Mouse (Mus musculus) embryonic facial prominence, embryonic 15.5 days (tissue): Measurements from ENCODE around the gene Zc3hav1. TPM values are rescaled to one million over a fixed set of nuclear protein-coding genes. Genes with fewer than 3 reads are reported as not detected.
"Not testable (repeated sequence)": the region's sequence is repeated elsewhere in the genome, so short reads cannot be mapped to it uniquely, and the experiment has no call there.

Source experiments
- ATAC-seq: fragments of 200-750 bp; cut with Nextera tagmentation; 2 replicates; pipeline ENCODE4 v1.8.0; 2017; ENCODE audit warnings: low read depth, moderate TSS enrichment; ENCODE audit not compliant: insufficient number of reproducible peaks, low FRiP score, low TSS enrichment
- H3K27ac ChIP-seq: fragments of 300-500 bp; sonication (generic); replicated peaks from 2 replicates; pipeline ENCODE4 v1.5.1; 2015; ENCODE audit warnings: mild to moderate bottlenecking, inconsistent platforms
- H3K27me3 ChIP-seq: fragments of 300-500 bp; sonication (generic); 2 replicates; pipeline ENCODE4 v1.6.1; 2015; ENCODE audit warnings: inconsistent platforms
- H3K36me3 ChIP-seq: fragments of 300-500 bp; sonication (generic); 2 replicates; pipeline ENCODE4 v1.6.1; 2015; ENCODE audit warnings: mild to moderate bottlenecking, inconsistent platforms
- H3K4me1 ChIP-seq: fragments of 300-500 bp; sonication (generic); 2 replicates; pipeline ENCODE4 v1.6.1; 2015; ENCODE audit warnings: inconsistent platforms
- H3K4me2 ChIP-seq: fragments of 300-500 bp; sonication (generic); replicated peaks from 2 replicates; pipeline ENCODE4 v1.6.1; 2015; ENCODE audit warnings: mild to moderate bottlenecking, inconsistent platforms
- H3K4me3 ChIP-seq: fragments of 300-500 bp; sonication (generic); replicated peaks from 2 replicates; pipeline ENCODE4 v1.5.1; 2015; ENCODE audit warnings: mild to moderate bottlenecking, inconsistent platforms
- H3K9ac ChIP-seq: fragments of 300-500 bp; sonication (generic); 2 replicates; pipeline ENCODE4 v1.6.1; 2015; ENCODE audit warnings: inconsistent platforms
- H3K9me3 ChIP-seq: fragments of 300-500 bp; sonication (generic); replicated peaks from 2 replicates; pipeline ENCODE4 v1.6.1; 2016; ENCODE audit warnings: inconsistent platforms
- WGBS: fragments of 180-500 bp; shearing (Covaris S2); methylation state at CpG from one replicate; pipeline ENCODE4 v1.1.7; 2015; 5-methylcytosine and 5-hydroxymethylcytosine counted together
- polyA plus RNA-seq: library from polyadenylated mRNA; unstranded; fragments of >200 nt; fragmentation: Nextera tagmentation; extraction: Ambion mirVana; gene quantifications from 2 replicates; pipeline ENCODE4 v1.2.1, GENCODE M21; 2015

The Zc3hav1 gene
- polyA plus RNA-seq, 1 experiment from 2014 or later: 8.4 TPM

- H3K27me3 ChIP-seq: peaks cover 25% of the 10 kb centered on the region
- H3K9ac ChIP-seq, H3K9me3 ChIP-seq, ATAC-seq, H3K36me3 ChIP-seq, H3K27ac ChIP-seq, H3K4me2 ChIP-seq, H3K4me3 ChIP-seq: not testable (repeated sequence)
- 89% methylated on average over 10 of the region's 11 CpGs for WGBS
- peaks cover 10% of the 10 kb centered on the region for H3K4me1 ChIP-seq
Measured at GRCm38 (mm10) chr6:38359044-38359735, 4.8 kb upstream of the Zc3hav1 start.

- Histone ChIP-seq H3K4me1 (peaks cover 16% of the 10 kb centered on the region), H3K4me3 (no peak overlapping the region), H3K9me3 (no peaks in the 10 kb centered on the region), H3K4me2 (no peak overlapping the region), H3K9ac (no peak overlapping the region), H3K36me3 (no peaks in the 10 kb centered on the region), H3K27me3 (peaks cover 28% of the 10 kb centered on the region), H3K27ac (no peak overlapping the region)
- no peak for ATAC-seq
- 68% methylated on average over 8 of the region's 8 CpGs for WGBS
Measured at GRCm38 (mm10) chr6:38358253-38359027, 4.0 kb upstream of the Zc3hav1 start.

DNA sequence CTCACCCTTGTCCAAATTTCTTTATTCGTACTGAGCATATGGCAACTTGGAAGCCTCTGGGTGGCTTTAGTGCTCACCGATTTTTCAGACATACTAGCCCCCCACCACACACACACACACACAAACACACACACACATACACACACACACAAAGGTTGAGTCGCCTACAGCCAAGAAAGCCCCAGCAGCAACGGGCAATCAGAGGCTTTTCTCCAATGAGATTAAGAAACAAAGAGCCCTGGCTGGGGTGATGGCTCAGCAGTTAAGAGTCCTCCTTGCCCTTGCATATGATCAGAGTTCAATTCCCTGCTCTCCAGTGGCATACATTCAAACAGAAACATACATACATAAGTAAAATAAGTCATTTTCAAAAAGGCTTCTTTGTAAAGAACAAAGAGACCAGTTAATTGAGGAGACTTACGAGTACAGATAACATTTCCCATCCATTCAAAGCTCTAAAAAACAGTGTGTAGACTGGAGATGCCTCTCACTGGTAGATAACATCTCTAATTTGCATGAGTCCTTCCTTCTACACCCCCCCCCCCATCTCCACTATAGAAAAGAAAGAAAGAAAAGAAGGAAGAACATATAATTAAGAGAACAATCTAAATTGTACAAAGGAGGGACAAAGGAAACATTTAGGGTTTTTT lies 3.3 kb upstream of the Zc3hav1 start:
- Histone ChIP-seq H3K4me1 (peaks cover 21% of the 10 kb centered on the region), H3K36me3 (no peaks in the 10 kb centered on the region), H3K9ac (no peak overlapping the region), H3K4me3 (no peak overlapping the region), H3K27me3 (peaks cover 35% of the 10 kb centered on the region), H3K27ac (no peak overlapping the region), H3K9me3 (no peaks in the 10 kb centered on the region), H3K4me2 (no peak overlapping the region)
- ATAC-seq: no peak
- WGBS: 40% methylated on average over 5 of the region's 5 CpGs

DNA sequence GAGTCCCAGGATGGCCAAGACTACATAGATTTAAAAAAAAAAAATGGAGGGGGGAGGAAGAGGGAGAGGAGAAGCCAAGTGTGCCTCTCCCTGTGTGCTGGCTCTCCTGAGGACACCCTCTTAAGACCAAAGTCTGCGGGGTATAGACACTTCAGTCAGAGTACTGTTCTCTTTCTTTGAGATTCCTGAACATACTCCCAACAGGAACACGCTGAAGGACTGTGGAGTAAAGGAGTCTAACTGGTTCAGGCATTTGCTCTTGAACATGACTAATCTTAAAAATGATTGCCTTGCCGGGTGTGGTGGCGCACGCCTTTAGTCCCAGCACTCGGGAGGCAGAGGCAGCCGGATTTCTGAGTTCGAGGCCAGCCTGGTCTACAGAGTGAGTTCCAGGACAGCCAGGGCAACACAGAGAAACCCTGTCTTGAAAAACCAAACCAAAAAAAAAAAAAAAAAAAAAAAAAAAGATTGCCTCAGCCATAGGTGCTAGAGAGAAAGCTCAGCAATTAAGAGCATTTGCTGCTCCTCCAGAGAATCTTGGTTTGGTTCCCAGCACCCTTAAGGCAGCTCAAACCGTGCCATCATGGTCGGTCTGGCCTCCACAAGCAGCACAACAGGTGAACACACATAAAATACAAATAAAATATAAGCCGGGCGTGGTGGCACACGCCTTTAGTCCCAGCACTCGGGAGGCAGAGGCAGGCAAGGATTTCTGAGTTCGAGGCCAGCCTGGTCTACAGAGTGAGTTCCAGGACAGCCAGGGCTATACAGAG lies 2.4 kb upstream of the Zc3hav1 start:
- not testable (repeated sequence) for ATAC-seq, H3K4me2 ChIP-seq, H3K4me3 ChIP-seq, H3K9ac ChIP-seq, H3K27ac ChIP-seq, H3K9me3 ChIP-seq, H3K36me3 ChIP-seq
- Histone ChIP-seq H3K4me1 (peaks cover 21% of the 10 kb centered on the region), H3K27me3 (peaks cover 43% of the 10 kb centered on the region)
- 71% methylated on average over 15 of the region's 15 CpGs for WGBS

DNA sequence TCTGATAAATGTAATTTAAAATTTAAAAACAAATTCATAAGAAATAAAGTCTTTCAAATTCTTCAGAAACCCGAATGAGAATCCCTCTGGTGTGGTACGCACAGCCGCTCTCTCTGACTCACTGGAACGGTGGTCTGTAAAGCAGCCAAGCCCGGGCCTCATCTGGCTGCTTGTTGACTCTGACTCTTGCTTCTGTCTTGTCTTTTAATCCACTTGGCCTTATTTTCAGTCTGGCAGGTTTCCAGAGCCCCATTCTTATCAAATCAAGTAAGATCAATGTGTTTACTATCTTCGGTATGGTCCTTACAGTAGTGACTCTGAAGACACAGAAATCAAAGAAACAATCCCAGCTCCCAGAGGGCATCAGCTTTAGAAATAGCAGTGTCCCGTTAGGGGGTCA lies 1.5 kb upstream of the Zc3hav1 start:
- WGBS: 13% methylated on average over 7 of the region's 7 CpGs
- no peak overlapping the region for H3K27ac ChIP-seq

GRCm38 (mm10) chr6:38355354-38355823 lies 986 bp upstream of the Zc3hav1 start:
- peaks cover 21% of the 10 kb centered on the region for H3K4me1 ChIP-seq
- H3K36me3 ChIP-seq: no peaks in the 10 kb centered on the region
- no peak for ATAC-seq
- no peaks in the 10 kb centered on the region for H3K9me3 ChIP-seq
- H3K27ac ChIP-seq: no peak overlapping the region
- H3K4me2 ChIP-seq: peak overlapping the region; percentile 81
- H3K27me3 ChIP-seq: peaks cover 50% of the 10 kb centered on the region
- WGBS: 7% methylated on average over 8 of the region's 8 CpGs
- no peak overlapping the region for H3K9ac ChIP-seq
- H3K4me3 ChIP-seq: peak overlapping the region; percentile 72; the same call in 1 of the 2 replicates

More for the DNA sequence above, 1.5 kb upstream of the Zc3hav1 start:
- H3K4me2 ChIP-seq: no peak overlapping the region
- no peak for ATAC-seq
- no peaks in the 10 kb centered on the region for H3K9me3 ChIP-seq
- H3K27me3 ChIP-seq: peaks cover 50% of the 10 kb centered on the region
- no peak overlapping the region for H3K9ac ChIP-seq
- peaks cover 21% of the 10 kb centered on the region for H3K4me1 ChIP-seq
- H3K4me3 ChIP-seq: no peak overlapping the region
- no peaks in the 10 kb centered on the region for H3K36me3 ChIP-seq

GRCm38 (mm10) chr6:38354723-38355353 lies 435 bp upstream of the Zc3hav1 start:
- Histone ChIP-seq H3K4me3 (peak overlapping the region; percentile 72), H3K27me3 (peaks cover 50% of the 10 kb centered on the region), H3K27ac (peak overlapping the region; percentile 34; the same call in 1 of the 2 replicates), H3K9me3 (no peaks in the 10 kb centered on the region), H3K36me3 (no peaks in the 10 kb centered on the region), H3K9ac (peak overlapping the region; percentile 35; the same call in 1 of the 2 replicates), H3K4me1 (peaks cover 21% of the 10 kb centered on the region), H3K4me2 (peak overlapping the region; percentile 81)
- WGBS: 4% methylated on average over 20 of the region's 20 CpGs
- peak; percentile 44 for ATAC-seq

DNA sequence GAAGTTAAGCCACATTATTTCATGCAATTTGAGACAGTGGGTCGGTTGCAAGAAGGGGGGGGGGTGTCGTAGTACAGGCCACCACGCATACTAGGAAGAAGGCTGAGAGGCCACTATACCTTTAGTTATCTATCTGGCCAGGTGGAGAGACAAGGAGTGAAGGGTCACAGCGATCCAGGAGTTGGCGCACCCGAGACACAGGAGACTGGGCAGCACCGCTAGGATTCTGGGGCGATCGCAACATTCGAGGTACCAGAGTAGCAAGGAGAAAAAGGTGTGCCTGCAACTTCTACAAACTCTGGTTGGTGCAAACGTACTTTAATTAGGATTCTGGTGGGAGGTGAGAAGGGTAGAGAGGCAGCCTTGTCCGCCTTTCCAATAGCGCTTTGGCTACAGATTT lies 1.2 kb downstream of the Zc3hav1 start:
- Histone ChIP-seq H3K4me2 (peak overlapping the region; percentile 81), H3K9ac (no peak overlapping the region), H3K9me3 (no peaks in the 10 kb centered on the region), H3K4me1 (peaks cover 21% of the 10 kb centered on the region), H3K36me3 (no peaks in the 10 kb centered on the region), H3K27me3 (peaks cover 50% of the 10 kb centered on the region), H3K4me3 (peak overlapping the region; percentile 72), H3K27ac (no peak overlapping the region)
- ATAC-seq: no peak
- 5% methylated on average over 13 of the region's 13 CpGs for WGBS

- no peak overlapping the region for H3K27ac ChIP-seq
- H3K4me2 ChIP-seq: no peak overlapping the region
- H3K4me1 ChIP-seq: peaks cover 21% of the 10 kb centered on the region
- H3K9me3 ChIP-seq: no peaks in the 10 kb centered on the region
- no peaks in the 10 kb centered on the region for H3K36me3 ChIP-seq
- H3K27me3 ChIP-seq: peaks cover 50% of the 10 kb centered on the region
- no peak overlapping the region for H3K4me3 ChIP-seq
- WGBS: 21% methylated on average over 10 of the region's 10 CpGs
- ATAC-seq: no peak
- H3K9ac ChIP-seq: no peak overlapping the region
Measured at GRCm38 (mm10) chr6:38352451-38352850, 2.0 kb downstream of the Zc3hav1 start.

GRCm38 (mm10) chr6:38351930-38352329 lies 2.5 kb downstream of the Zc3hav1 start:
- Histone ChIP-seq H3K4me3 (no peak overlapping the region), H3K9me3 (no peaks in the 10 kb centered on the region), H3K4me2 (no peak overlapping the region), H3K4me1 (peaks cover 21% of the 10 kb centered on the region), H3K27ac (no peak overlapping the region), H3K9ac (no peak overlapping the region), H3K27me3 (peaks cover 50% of the 10 kb centered on the region), H3K36me3 (no peaks in the 10 kb centered on the region)
- ATAC-seq: no peak
- 59% methylated on average over 4 of the region's 4 CpGs for WGBS
